Mouse (Mus musculus): ENCODE measurements at regions not wholly inside any gene's neighbourhood (a gene's known extent, or its start where the extent isn't known, plus 50 kb on each side); places are given as distances from the start of the nearest gene placed in this dataset.

GRCm38 (mm10) chr13:63700747-63701146 is 114.3 kb upstream of the Ercc6l2 start:
- DNase-seq = no peak

GRCm38 (mm10) chr13:63701199-63702175 is 113.6 kb upstream of the Ercc6l2 start:
- no peak for DNase-seq

DNA sequence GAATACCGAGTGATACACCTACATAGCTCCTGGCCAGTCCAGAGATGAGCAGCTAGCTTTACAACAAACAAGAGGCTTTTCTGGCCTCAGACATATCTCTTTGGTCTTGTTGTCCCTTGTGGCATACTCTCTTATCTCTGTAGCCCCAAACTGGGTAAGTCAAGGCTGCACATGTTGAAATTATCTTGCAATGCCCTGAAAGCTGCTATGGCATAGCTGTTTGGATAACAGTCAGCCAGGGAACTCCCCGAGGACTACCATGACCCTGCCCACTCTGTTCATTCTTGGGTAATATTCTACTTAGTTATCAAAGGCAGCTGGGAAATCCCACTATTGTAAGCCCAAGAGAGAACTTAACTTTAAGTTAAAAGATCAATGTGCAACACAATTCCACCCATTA is 106.5 kb upstream of the Ercc6l2 start:
- no peak for DNase-seq

GRCm38 (mm10) chr13:63713137-63713536 is 101.9 kb upstream of the Ercc6l2 start:
- no peak for DNase-seq

DNA sequence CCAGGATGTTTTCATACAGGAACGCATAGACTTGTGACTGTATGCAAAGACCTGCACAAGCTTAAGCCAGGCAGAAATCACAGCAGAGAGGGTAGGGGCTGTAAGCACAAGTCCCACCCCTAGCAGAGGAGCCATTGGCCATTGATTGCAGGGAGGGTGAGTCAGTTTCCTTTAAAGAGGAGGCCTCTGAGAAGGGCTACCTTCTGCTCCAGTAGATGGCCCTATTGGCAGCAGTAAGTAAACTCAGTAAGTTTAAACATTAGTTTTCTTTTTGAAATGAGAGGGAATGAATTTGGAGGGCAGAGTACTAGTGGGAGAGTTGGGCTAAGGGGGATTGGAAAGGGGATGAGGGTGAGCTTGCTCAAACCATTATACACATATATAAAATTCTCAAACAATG is 98.5 kb upstream of the Ercc6l2 start:
- no peak for DNase-seq

- DNase-seq = no peak
These were observed 97.8 kb upstream of the Ercc6l2 start for GRCm38 (mm10) chr13:63717249-63717648.

- DNase-seq = no peak
These were observed 96.3 kb upstream of the Ercc6l2 start for GRCm38 (mm10) chr13:63718782-63719181.

GRCm38 (mm10) chr13:63719351-63720207 is 95.5 kb upstream of the Ercc6l2 start:
- no peak for DNase-seq

- no peak for DNase-seq
These were observed 94.4 kb upstream of the Ercc6l2 start for GRCm38 (mm10) chr13:63720610-63721009.

- DNase-seq = no peak
These were observed 93.9 kb upstream of the Ercc6l2 start for GRCm38 (mm10) chr13:63721011-63721625.

DNA sequence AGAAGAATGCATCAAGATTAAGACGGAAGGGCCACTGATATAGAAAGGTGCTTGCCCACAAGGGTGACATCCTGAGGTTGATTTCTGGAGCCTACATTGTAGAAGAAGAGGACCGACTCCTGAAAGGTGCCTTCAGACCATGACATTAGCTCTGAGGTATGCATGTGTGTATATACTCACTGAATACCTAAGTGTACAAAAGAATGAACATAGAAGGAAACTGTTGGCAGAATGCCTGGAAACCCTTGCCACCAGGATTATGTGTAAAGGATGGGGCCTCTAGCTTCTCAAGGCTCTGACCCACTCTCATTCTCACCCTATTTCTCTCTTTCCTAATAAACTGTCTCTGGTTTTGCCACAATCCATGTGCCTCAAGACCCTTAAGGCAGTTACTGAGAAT is 90.7 kb upstream of the Ercc6l2 start:
- DNase-seq = no peak

- DNase-seq = no peak
These were observed 90.0 kb upstream of the Ercc6l2 start for GRCm38 (mm10) chr13:63724843-63725582.

DNA sequence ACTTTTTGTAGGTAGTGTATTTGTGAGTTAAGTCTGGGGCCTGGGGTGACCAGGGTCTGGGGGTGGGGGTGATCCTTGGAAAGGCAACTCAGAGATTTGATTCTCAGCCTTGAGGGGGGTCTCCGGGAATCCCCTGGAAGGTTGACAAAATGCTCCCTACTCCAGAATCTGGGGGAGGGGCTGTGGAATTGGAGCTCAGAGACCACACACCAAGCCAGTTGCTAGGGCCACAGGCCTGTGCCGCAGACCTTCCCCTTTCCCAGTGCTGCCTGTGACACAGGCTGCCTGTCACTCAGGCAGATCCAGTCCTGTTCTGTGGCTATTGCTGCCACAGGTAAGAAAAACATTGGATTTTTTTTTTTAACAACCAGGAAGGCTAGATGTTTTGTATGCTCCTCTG is 89.0 kb upstream of the Ercc6l2 start:
- DNase-seq = no peak

DNA sequence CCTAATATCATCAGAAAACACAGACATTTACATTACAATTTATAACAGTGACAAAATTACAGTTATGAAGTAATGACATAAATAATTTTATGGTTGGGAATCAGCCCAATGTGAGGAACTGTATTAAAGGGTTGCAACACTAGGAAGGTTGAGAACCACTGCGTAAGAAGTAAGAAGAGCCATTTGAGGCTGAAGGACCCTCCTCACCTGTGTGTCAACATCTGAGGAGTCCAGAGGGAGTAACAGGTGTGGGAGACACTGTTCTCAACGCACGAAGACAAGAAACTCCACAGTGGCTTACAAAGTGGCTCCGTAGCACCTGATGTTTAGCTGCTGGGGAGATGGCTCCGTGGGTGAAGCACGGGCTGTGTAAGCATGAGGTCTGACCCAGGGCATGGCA is 88.5 kb upstream of the Ercc6l2 start:
- no peak for DNase-seq

- no peak for DNase-seq
These were observed 79.3 kb upstream of the Ercc6l2 start for GRCm38 (mm10) chr13:63735739-63736138.

GRCm38 (mm10) chr13:63741879-63742278 is 73.2 kb upstream of the Ercc6l2 start:
- DNase-seq = peak; percentile 23

- no peak for DNase-seq
These were observed 66.3 kb upstream of the Ercc6l2 start for GRCm38 (mm10) chr13:63748788-63749187.

- DNase-seq = no peak
These were observed 65.0 kb upstream of the Ercc6l2 start for GRCm38 (mm10) chr13:63749997-63750396.

- no peak for DNase-seq
These were observed 63.8 kb upstream of the Ercc6l2 start for GRCm38 (mm10) chr13:63751196-63751595.

- DNase-seq = no peak
These were observed 58.0 kb upstream of the Ercc6l2 start for GRCm38 (mm10) chr13:63757061-63757460.

GRCm38 (mm10) chr13:63761542-63761941 is 53.5 kb upstream of the Ercc6l2 start:
- DNase-seq = no peak
